Mouse (Mus musculus): ENCODE measurements around the gene Ptpn12. TPM values are rescaled to one million over a fixed set of nuclear protein-coding genes. Genes with fewer than 3 reads are reported as not detected.

The Ptpn12 gene
- polyA plus RNA-seq, 1 experiment from 2014 or later, result 25.6 TPM

DNA sequence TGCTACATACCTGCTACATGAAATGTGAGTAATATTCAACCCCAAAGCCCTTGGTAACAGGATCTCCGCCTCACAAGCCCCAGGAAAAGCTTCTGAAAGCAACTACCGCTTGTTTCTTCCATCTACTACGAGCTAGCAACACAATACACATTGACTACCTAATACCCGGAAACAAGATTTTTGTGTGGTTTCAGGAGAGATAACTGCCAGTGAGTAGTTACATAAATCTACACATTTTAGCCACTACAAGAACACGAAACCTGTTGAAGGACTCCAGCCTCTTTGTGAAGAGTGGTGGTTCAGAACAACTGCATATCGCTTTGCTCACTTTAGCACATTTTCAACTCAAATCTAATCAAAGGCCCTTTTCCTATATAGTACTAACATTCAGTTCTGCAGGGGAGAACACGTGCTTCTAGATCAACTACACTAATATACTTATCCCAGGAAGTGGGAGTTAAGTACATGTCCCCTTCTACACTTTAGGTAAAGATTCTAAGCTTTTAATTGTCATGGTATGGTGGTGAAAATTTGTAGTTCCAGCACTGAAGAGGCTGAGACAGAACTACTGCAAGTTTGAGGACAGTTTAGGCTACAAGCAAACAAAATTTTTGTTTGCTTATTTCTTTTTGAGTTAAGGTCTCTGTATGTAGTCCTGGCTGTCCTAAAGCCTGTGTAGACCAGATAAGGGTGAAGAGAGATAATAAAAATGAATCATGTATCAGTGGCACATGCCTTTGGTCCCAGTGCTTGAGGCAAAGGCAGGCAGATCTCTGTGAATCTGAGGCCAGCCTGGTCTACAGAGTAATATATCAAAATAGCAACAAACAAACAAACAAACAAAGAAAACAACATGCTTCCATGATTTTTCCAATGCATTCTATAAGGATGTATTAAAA is 9.3 kb downstream of the Ptpn12 start:
- Histone ChIP-seq H3K4me1 (no peaks in the 10 kb centered on the region; the same call in 1 of the 2 replicates), H3K27me3 (replicated peaks; ENCODE audit: low read depth, poor library complexity, severe bottlenecking) (no peaks in the 10 kb centered on the region), H3K4me3 (no peak overlapping the region), H3K27ac (replicated peaks) (no peak overlapping the region), H3K9me3 (no peaks in the 10 kb centered on the region), H3K36me3 (replicated peaks) (peaks cover 3% of the 10 kb centered on the region)
- WGBS, result 89% methylated on average over 7 of the region's 7 CpGs
- DNase-seq (ENCODE audit: low spot score), result no peak

DNA sequence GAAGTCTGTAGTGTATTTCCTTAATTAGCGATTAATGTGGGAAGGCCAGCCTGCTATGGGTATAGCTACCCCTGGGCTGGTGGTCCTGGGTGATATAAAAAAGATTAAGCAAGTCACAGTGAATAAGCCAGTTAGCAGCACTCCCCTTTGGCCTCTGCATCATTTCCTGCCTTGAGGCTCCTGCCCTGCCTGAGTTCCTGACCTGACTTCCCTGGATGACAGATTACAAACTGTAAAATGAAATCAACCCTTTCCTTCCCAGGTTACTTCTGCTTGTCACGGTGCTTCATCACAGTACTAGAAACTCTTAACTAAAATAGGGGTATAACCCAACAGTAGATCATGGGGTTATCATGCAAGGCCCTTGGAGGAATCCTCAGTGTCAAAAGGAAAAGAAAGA is 10.2 kb downstream of the Ptpn12 start:
- Histone ChIP-seq H3K27ac (replicated peaks) (no peak overlapping the region), H3K4me1 (no peaks in the 10 kb centered on the region; the same call in 1 of the 2 replicates), H3K27me3 (replicated peaks; ENCODE audit: low read depth, poor library complexity, severe bottlenecking) (no peaks in the 10 kb centered on the region), H3K36me3 (replicated peaks) (peaks cover 3% of the 10 kb centered on the region), H3K4me3 (no peak overlapping the region), H3K9me3 (no peaks in the 10 kb centered on the region)
- no peak for DNase-seq (ENCODE audit: low spot score)
- WGBS, result 93% methylated on average over 2 of the region's 2 CpGs

DNA sequence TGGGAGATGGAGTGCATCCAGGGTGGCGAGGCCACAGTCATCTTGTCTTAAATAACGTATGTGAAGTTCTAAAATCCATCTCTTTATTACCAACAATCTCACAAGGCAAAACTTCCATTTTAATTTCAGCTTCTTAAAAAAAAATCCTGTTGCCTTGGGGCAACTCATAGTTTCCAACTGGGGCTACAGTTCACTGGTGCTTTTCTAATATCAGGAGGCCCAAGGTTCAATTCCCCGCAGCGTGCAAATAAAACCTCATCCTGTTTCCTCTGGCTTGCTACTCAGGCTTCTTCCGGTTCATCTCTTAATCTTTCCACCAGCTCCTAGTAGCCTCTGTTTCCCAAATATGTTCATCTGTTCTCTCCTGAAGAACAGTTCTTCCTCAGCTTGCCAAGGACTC is 17.6 kb downstream of the Ptpn12 start:
- Histone ChIP-seq H3K36me3 (replicated peaks) (no peaks in the 10 kb centered on the region), H3K4me1 (peaks cover 14% of the 10 kb centered on the region), H3K4me3 (no peak overlapping the region), H3K9me3 (no peaks in the 10 kb centered on the region), H3K27me3 (replicated peaks; ENCODE audit: low read depth, poor library complexity, severe bottlenecking) (no peaks in the 10 kb centered on the region), H3K27ac (replicated peaks) (no peak overlapping the region)
- DNase-seq (ENCODE audit: low spot score), result no peak
- 95% methylated on average over 5 of the region's 5 CpGs for WGBS

DNA sequence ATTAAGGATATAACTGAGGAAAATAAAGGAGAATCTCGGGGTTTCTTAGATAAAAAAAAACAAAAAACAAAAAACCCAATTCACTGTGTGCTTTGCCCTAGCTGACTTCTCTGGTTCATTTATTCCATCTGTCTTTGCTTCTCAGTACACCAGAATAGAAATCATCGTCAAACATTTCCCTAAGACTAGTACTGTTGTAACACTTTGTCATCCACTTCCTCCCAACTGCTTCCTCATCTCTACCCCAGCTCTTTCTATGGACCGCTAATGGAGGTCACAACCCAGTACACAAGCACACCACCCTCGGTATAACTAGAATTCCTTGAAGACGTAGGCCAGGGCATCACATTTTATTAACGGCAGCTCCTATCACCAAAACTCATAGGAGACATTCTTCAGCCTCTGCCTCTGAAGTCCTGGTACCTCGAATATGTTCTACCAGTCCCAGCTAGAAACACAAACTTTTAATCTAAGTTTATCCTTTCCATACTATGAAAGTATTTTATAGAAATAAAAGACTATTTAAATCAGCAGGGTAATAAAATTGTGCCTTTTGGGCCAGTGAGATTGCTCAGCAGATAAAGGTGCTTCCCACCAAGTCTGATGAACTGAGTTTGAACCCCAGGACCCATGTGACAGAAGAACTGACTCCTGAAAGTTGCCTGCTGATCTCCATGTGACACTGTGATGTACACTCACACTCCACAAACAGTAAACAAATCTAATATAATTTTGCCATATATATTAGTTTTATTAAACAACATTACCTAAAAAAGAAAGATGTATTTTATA is 19.8 kb downstream of the Ptpn12 start:
- Histone ChIP-seq H3K27me3 (replicated peaks; ENCODE audit: low read depth, poor library complexity, severe bottlenecking) (no peaks in the 10 kb centered on the region), H3K4me3 (no peak overlapping the region), H3K9me3 (no peaks in the 10 kb centered on the region), H3K4me1 (peaks cover 14% of the 10 kb centered on the region), H3K27ac (replicated peaks) (no peak overlapping the region), H3K36me3 (replicated peaks) (no peaks in the 10 kb centered on the region)
- WGBS, result 87% methylated on average over 7 of the region's 7 CpGs
- no peak for DNase-seq (ENCODE audit: low spot score)

DNA sequence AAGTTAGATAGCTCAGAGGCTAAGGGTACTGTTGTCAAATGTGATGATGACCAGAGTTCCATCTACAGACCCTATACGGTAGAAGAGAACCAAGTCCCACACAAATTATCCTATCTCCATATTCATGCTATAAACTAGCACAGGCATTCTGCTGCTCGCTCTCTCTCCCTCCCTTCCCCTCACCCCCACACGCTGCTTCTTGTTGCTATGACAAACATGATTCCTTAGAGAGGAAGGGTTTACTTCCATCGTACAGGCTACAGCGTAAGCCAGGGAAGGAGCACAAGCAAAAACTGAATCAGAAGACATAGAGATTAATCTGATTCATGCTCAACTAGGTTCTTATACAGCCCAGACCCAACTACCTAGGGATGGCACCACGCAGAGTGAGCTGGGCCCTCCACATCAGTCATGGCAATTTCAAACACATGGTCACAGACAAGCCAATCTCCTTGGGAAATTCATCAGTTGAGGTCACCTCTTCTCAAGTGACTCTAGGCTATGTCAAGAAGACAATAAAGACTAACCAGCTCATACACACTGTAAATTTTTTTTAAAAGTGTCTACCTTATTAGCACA is 21.2 kb downstream of the Ptpn12 start:
- DNase-seq (ENCODE audit: low spot score), result no peak
- Histone ChIP-seq H3K27me3 (replicated peaks; ENCODE audit: low read depth, poor library complexity, severe bottlenecking) (no peaks in the 10 kb centered on the region), H3K36me3 (replicated peaks) (0 out of 2 replicates have a peak, but pooled peaks cover 1% of the 10 kb centered on the region), H3K9me3 (no peaks in the 10 kb centered on the region), H3K27ac (replicated peaks) (no peak overlapping the region), H3K4me1 (peaks cover 14% of the 10 kb centered on the region), H3K4me3 (no peak overlapping the region)
- 86% methylated on average over 6 of the region's 6 CpGs for WGBS

DNA sequence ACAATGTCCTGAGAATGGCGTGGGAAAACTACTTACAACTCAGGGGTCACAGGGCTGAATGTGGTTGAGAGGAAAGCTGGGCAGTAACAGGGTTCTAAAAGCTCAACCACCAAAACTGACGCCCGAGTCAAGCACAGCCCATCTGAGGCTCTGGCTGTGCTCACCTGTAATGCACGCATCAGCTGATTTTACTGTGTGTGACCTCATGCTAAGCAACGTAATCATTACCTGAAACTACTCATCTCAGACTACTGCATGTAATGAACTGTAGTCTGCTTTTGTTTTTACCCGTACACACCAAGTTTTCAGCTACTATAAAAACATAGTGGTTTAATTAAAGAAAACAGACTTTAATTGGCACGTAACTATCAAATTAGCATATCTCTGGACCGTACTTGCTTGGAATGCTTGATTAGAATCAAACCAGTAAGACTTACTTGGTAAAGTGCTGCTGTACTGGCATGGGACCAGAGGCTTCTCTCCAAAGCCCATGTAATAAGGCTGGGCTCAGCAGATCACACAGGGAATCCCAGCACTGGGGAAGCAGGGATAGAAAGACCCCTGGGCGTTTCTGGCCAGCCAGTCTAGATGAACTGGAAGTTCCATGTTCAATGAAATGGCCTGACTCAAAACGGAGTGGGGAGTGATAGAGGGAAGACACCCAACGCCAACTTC is 22.2 kb downstream of the Ptpn12 start:
- Histone ChIP-seq H3K4me3 (no peak overlapping the region), H3K4me1 (peaks cover 14% of the 10 kb centered on the region), H3K9me3 (no peaks in the 10 kb centered on the region), H3K36me3 (replicated peaks) (peaks cover 10% of the 10 kb centered on the region), H3K27me3 (replicated peaks; ENCODE audit: low read depth, poor library complexity, severe bottlenecking) (no peaks in the 10 kb centered on the region), H3K27ac (replicated peaks) (no peak overlapping the region)
- WGBS, result 73% methylated on average over 11 of the region's 11 CpGs
- DNase-seq (ENCODE audit: low spot score), result no peak

DNA sequence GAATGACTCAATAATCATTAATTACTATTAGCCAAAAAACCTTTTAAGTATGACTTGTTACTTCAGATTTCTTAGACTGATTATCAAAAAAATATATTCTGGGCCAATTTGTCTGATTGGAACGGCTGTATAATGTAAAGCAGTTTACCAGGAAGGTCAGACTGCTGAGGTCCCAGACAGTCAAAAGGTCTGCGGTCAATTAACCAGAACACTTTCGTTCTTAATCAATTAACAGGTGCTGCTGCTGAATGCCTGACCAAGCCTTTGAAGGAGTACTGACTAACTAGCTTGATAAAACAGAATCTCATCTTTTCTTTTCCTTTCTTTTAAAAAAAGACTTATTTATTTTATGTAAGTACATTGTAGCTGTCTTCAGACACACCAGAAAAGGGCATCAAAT is 23.1 kb downstream of the Ptpn12 start:
- Histone ChIP-seq H3K36me3 (replicated peaks) (peaks cover 19% of the 10 kb centered on the region), H3K27me3 (replicated peaks; ENCODE audit: low read depth, poor library complexity, severe bottlenecking) (no peaks in the 10 kb centered on the region), H3K4me3 (no peak overlapping the region), H3K9me3 (no peaks in the 10 kb centered on the region), H3K4me1 (peaks cover 14% of the 10 kb centered on the region), H3K27ac (replicated peaks) (no peak overlapping the region)
- no peak for DNase-seq (ENCODE audit: low spot score)
- 63% methylated on average over 3 of the region's 3 CpGs for WGBS

DNA sequence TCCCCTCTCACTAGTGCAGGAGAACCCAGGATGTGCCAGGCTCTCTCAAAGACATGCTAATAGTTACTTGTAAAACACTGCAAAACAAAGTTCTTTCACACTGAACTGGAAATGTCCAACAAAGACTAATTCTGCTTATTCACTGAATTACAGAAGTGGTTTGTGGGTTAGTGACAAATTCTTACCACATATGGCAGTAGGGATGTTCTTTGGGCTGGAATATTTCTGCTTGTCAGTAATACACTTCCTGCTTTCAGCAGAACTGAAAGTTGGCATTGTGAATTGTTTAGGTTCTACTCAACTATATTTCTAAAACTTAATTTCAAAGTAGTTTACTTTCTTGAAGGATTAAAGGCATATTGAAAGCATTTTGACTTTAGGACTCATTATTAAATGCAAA is 25.5 kb downstream of the Ptpn12 start:
- DNase-seq (ENCODE audit: low spot score), result no peak

DNA sequence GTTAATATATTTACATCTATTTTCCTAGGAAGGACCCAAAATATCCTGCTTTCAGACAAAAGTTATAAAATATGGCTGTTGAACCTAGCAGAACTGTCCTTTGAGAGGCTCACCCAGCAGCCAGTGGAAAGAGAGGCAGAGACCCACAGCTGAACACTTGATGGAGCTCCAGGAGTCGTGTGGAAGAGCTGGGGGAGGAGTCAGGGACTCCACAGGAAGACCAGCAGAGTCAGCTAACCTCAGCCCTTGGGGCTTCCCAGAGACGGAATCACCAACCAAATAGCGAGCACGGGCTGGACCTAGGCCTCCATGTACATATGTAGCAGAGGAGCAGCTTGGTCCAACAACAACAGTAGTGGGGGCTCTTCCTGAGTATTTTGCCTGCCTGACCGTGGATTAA is 38.6 kb downstream of the Ptpn12 start:
- no peak overlapping the region for H3K27ac ChIP-seq (replicated peaks)
- 65% methylated on average over 5 of the region's 5 CpGs for whole genome bisulfite sequencing
- no peaks in the 10 kb centered on the region for H3K27me3 ChIP-seq (replicated peaks; ENCODE audit: low read depth, poor library complexity, severe bottlenecking)
- no peaks in the 10 kb centered on the region for H3K4me1 ChIP-seq
- H3K9me3 ChIP-seq, result no peaks in the 10 kb centered on the region
- no peak for DNase-seq (ENCODE audit: low spot score)
- peaks cover 92% of the 10 kb centered on the region for H3K36me3 ChIP-seq (replicated peaks)
- no peak overlapping the region for H3K4me3 ChIP-seq

More for the DNA sequence above, 25.5 kb downstream of the Ptpn12 start:
- H3K9me3 ChIP-seq, result no peaks in the 10 kb centered on the region
- peaks cover 29% of the 10 kb centered on the region for H3K36me3 ChIP-seq (replicated peaks)
- H3K27ac ChIP-seq (replicated peaks), result no peak overlapping the region
- no peaks in the 10 kb centered on the region for H3K27me3 ChIP-seq (replicated peaks; ENCODE audit: low read depth, poor library complexity, severe bottlenecking)
- peaks cover 14% of the 10 kb centered on the region for H3K4me1 ChIP-seq
- no peak overlapping the region for H3K4me3 ChIP-seq

DNA sequence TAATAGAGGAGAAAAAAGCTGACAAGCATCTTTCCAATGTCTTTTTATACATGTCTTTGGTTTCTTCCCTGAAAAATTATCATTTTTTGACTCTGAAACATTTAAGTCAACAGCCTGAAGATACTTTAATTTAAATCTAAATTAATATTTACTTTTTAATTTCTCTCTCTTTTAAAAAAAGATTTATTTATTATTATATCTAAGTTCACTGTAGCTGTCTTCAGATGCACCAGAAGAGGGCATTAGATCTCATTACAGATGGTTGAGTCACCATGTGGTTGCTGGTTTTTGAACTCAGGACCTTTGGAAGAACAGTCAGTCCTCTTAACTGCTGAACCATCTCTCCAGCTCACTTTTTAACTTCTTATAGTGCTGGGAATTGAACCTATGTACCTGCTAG is 44.8 kb downstream of the Ptpn12 start:
- no peaks in the 10 kb centered on the region for H3K9me3 ChIP-seq
- peaks cover 86% of the 10 kb centered on the region for H3K36me3 ChIP-seq (replicated peaks)
- no peak overlapping the region for H3K27ac ChIP-seq (replicated peaks)
- H3K4me3 ChIP-seq, result no peak overlapping the region
- no peaks in the 10 kb centered on the region for H3K27me3 ChIP-seq (replicated peaks; ENCODE audit: low read depth, poor library complexity, severe bottlenecking)
- no peaks in the 10 kb centered on the region for H3K4me1 ChIP-seq
- DNase-seq (ENCODE audit: low spot score), result no peak

DNA sequence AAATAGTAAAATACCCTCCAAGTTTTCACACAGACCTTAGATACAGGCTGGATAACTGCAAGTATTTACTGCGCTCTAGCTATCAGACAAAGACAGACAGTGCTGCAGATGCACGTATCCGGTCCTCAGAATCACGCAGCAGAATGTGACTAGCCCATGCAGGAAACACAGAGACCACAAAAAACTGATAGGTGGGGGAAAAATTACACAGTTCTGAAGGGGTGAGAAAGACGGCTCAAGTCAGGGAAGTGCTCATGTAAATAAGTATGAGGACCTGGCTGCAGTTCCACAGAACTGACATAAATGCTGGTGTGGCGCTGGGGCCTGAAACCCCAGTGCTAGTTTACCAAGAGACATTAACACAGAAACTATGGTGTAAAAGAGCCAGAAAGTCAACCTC is 53.0 kb downstream of the Ptpn12 start:
- Histone ChIP-seq H3K36me3 (replicated peaks) (peaks cover 88% of the 10 kb centered on the region), H3K9me3 (peaks cover 7% of the 10 kb centered on the region; the same call in 1 of the 2 replicates), H3K4me1 (no peaks in the 10 kb centered on the region), H3K27ac (replicated peaks) (no peak overlapping the region), H3K27me3 (replicated peaks; ENCODE audit: low read depth, poor library complexity, severe bottlenecking) (no peaks in the 10 kb centered on the region), H3K4me3 (no peak overlapping the region)
- WGBS, result 97% methylated on average over 6 of the region's 6 CpGs
- no peak for DNase-seq (ENCODE audit: low spot score)

DNA sequence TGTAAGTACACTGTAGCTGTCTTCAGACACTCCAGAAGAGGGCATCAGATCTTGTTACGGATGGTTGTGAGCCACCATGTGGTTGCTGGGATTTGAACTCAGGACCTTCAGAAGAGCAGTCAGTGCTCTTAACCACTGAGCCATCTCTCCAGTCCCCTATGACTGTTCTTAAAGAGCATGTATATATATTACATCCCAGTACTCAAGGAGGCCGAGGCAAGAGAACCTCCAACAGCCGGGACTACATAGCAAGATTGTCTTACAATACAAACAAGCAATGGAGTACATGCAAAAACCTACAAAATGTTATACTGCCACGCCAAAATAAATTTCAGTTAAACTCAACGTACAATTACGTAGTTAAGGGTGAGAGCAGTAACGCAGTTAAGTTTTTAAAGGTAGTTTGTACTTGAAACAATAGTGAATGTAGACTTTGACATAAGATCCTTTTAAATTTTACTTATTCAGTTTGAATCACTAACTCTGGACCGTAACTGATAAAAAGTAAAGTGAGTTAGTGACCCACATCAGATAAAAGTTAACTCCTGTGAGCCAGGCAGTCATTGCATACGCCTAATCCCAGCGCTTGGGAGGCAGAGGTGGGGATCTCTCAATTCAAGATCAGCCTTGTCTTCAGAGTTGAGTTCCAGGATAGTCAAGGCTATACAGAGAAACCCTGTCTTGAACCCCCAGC is 53.9 kb downstream of the Ptpn12 start:
- peaks cover 7% of the 10 kb centered on the region; the same call in 1 of the 2 replicates for H3K9me3 ChIP-seq
- peaks cover 90% of the 10 kb centered on the region for H3K36me3 ChIP-seq (replicated peaks)
- no peaks in the 10 kb centered on the region for H3K4me1 ChIP-seq
- no peak for DNase-seq (ENCODE audit: low spot score)
- no peak overlapping the region for H3K4me3 ChIP-seq
- 93% methylated on average over 10 of the region's 10 CpGs for WGBS
- no peak overlapping the region for H3K27ac ChIP-seq (replicated peaks)
- no peaks in the 10 kb centered on the region for H3K27me3 ChIP-seq (replicated peaks; ENCODE audit: low read depth, poor library complexity, severe bottlenecking)

All from embryonic facial prominence, embryonic 10.5 days (tissue).